In the genomic region with DNA sequence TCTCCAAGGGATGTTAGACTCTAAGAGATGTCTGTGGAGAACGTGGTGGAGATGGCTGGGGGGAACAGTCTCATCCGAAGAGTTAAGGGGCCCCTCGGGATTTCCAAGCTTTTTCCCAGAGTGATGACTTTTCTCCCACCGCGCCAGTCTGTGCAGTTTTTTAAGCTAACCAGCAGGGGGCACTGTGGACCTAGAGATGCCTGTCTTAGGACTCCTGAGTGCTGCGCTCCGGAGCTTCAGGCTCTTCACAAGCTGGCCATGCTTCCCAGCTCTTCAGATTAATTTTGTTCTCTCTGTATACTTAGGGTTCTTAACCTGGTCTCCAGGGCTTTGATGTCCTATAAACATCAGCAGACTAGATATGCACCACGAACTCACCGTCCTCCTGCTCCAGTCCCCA, we compare ENCODE assay signal across 8 mouse cellular contexts. TPM values are rescaled to one million over a fixed set of nuclear protein-coding genes. Genes with fewer than 3 reads are reported as not detected.
DNase-seq lines count a peak whose midpoint lies in the region; ATAC-seq and TF ChIP-seq lines count a peak whose summit lies in the region.

No protein-coding gene starts in this region.

- H3K4me3 ChIP-seq in embryonic facial prominence, embryonic 10.5 days: no peak overlapping the region
- H3K4me3 ChIP-seq in heart, adult 2 months: no peak overlapping the region
- H3K4me3 ChIP-seq in kidney, adult 2 months (ENCODE audit: insufficient read depth, low read depth, low read length): no peak overlapping the region
- no peak overlapping the region for H3K4me3 ChIP-seq in limb, embryonic 11.5 days (ENCODE audit: low read depth, low read length)
- H3K4me3 ChIP-seq in midbrain, postnatal 0 days (ENCODE audit: low read depth, low read length): no peak overlapping the region

- H3K27me3 ChIP-seq in embryonic facial prominence, embryonic 10.5 days (replicated peaks; ENCODE audit: low read depth, poor library complexity, severe bottlenecking): peaks cover 16% of the 10 kb centered on the region
- H3K27me3 ChIP-seq in heart, adult 2 months (ENCODE audit: control insufficient read depth, insufficient read depth, low read length): no peaks in the 10 kb centered on the region
- H3K27me3 ChIP-seq in kidney, adult 2 months (replicated peaks; ENCODE audit: control insufficient read depth, insufficient read depth, low read length): no peaks in the 10 kb centered on the region
- no peaks in the 10 kb centered on the region for H3K27me3 ChIP-seq in limb, embryonic 11.5 days (ENCODE audit: control insufficient read depth, insufficient read depth, low read length)
- H3K27me3 ChIP-seq in midbrain, postnatal 0 days (ENCODE audit: insufficient read depth, low read length): 0 out of 2 replicates have a peak, but pooled peaks cover 6% of the 10 kb centered on the region

- H3K79me2 ChIP-seq in heart, adult 2 months (replicated peaks; ENCODE audit: control insufficient read depth, insufficient read depth, low read length): no peaks in the 10 kb centered on the region

- TF ChIP-seq POLR2A in heart, adult 2 months (IDR thresholded peaks at IDR 0.05; ENCODE audit: insufficient read depth, low read depth, low read length): no peak
- no peak for TF ChIP-seq POLR2A in kidney, adult 2 months (IDR thresholded peaks at IDR 0.05; ENCODE audit: low read depth, low read length)

- peak; percentile 92 for DNase-seq in 416B (ENCODE audit: low read depth)
- DNase-seq in adrenal gland, postnatal 25 days: peak; percentile 80
- peak; percentile 86 for DNase-seq in embryonic facial prominence, embryonic 10.5 days (ENCODE audit: low spot score)
- DNase-seq in heart, adult 2 months: peak; percentile 75 to 82
- DNase-seq in kidney, adult 2 months: peak; percentile 75
- peak; percentile 93 for DNase-seq in limb, embryonic 11.5 days (ENCODE audit: low spot score)
- DNase-seq in midbrain, postnatal 0 days (ENCODE audit: low spot score): peak; percentile 94
- DNase-seq in spleen, postnatal 10 days (ENCODE audit: low spot score in 2 of 2): peak; percentile 62 to 81

- intact Hi-C loops in heart, adult 2 months (cut with DNase I): loop anchor here (2.0 kb wide), 4 partner anchors 80 to 242 kb away; no protein-coding TSS in a partner anchor

- no peak overlapping the region for H3K27ac ChIP-seq in embryonic facial prominence, embryonic 10.5 days (replicated peaks)
- H3K27ac ChIP-seq in heart, adult 2 months: no peak overlapping the region
- H3K27ac ChIP-seq in kidney, adult 2 months (ENCODE audit: insufficient read depth, low read depth, low read length): no peak overlapping the region
- no peak overlapping the region for H3K27ac ChIP-seq in limb, embryonic 11.5 days (replicated peaks; ENCODE audit: low read depth, low read length)
- no peak overlapping the region for H3K27ac ChIP-seq in midbrain, postnatal 0 days (ENCODE audit: low read depth, low read length)

- ATAC-seq in limb, embryonic 11.5 days (ENCODE audit: insufficient number of reproducible peaks, low FRiP score, low TSS enrichment, low read depth): no peak
- ATAC-seq in midbrain, postnatal 0 days (ENCODE audit: low FRiP score): peak; percentile 83

- H3K36me3 ChIP-seq in embryonic facial prominence, embryonic 10.5 days (replicated peaks): no peaks in the 10 kb centered on the region
- H3K36me3 ChIP-seq in heart, adult 2 months (ENCODE audit: control insufficient read depth, insufficient read depth, low read length): no peaks in the 10 kb centered on the region
- no peaks in the 10 kb centered on the region for H3K36me3 ChIP-seq in kidney, adult 2 months (ENCODE audit: control insufficient read depth, insufficient read depth, low read length)
- no peaks in the 10 kb centered on the region for H3K36me3 ChIP-seq in limb, embryonic 11.5 days (ENCODE audit: control insufficient read depth, insufficient read depth, low read length)
- no peaks in the 10 kb centered on the region for H3K36me3 ChIP-seq in midbrain, postnatal 0 days (ENCODE audit: insufficient read depth, low read length)

- no peak overlapping the region for H3K9ac ChIP-seq in heart, adult 2 months (ENCODE audit: low read depth, low read length)
- no peak overlapping the region for H3K9ac ChIP-seq in limb, embryonic 11.5 days (ENCODE audit: low read length)
- no peak overlapping the region for H3K9ac ChIP-seq in midbrain, postnatal 0 days (replicated peaks; ENCODE audit: low read length, poor library complexity, severe bottlenecking)

- H3K9me3 ChIP-seq in embryonic facial prominence, embryonic 10.5 days: no peaks in the 10 kb centered on the region
- H3K9me3 ChIP-seq in limb, embryonic 11.5 days (ENCODE audit: control insufficient read depth, low read length): no peaks in the 10 kb centered on the region
- no peaks in the 10 kb centered on the region for H3K9me3 ChIP-seq in midbrain, postnatal 0 days (ENCODE audit: low read length)

- no peak overlapping the region for H3K4me2 ChIP-seq in limb, embryonic 11.5 days (ENCODE audit: low read depth, severe bottlenecking)
- no peak overlapping the region for H3K4me2 ChIP-seq in midbrain, postnatal 0 days (ENCODE audit: low read depth, low read length, poor library complexity, severe bottlenecking)

- 13% methylated on average over 9 of the region's 9 CpGs for WGBS in embryonic facial prominence, embryonic 10.5 days
- 8% methylated on average over 9 of the region's 9 CpGs for WGBS in heart, adult 2 months
- 11% methylated on average over 9 of the region's 9 CpGs for WGBS in kidney, adult 2 months
- WGBS in limb, embryonic 11.5 days: 16% methylated on average over 9 of the region's 9 CpGs
- 6% methylated on average over 9 of the region's 9 CpGs for whole genome bisulfite sequencing in midbrain, postnatal 0 days

- peak; percentile 93; the same call in 1 of the 2 replicates for TF ChIP-seq EP300 in heart, adult 2 months (IDR thresholded peaks at IDR 0.05; ENCODE audit: insufficient read depth, low read depth, low read length)

- H3K4me1 ChIP-seq in embryonic facial prominence, embryonic 10.5 days: peaks cover 24% of the 10 kb centered on the region
- H3K4me1 ChIP-seq in heart, adult 2 months (ENCODE audit: control insufficient read depth, insufficient read depth, low read length): peaks cover 1% of the 10 kb centered on the region; the same call in 1 of the 2 replicates
- H3K4me1 ChIP-seq in kidney, adult 2 months (ENCODE audit: control insufficient read depth, insufficient read depth, low read length): peaks cover 5% of the 10 kb centered on the region
- peaks cover 7% of the 10 kb centered on the region; the same call in 1 of the 2 replicates for H3K4me1 ChIP-seq in limb, embryonic 11.5 days (ENCODE audit: control insufficient read depth, insufficient read depth, low read length)
- no peaks in the 10 kb centered on the region; the same call in 1 of the 2 replicates for H3K4me1 ChIP-seq in midbrain, postnatal 0 days (ENCODE audit: insufficient read depth, low read length)

- peak; percentile 93 for TF ChIP-seq CTCF in heart, adult 2 months (IDR thresholded peaks at IDR 0.05)
- peak; percentile 88 for TF ChIP-seq CTCF in kidney, adult 2 months (conservative IDR thresholded peaks at IDR 0.05; ENCODE audit: insufficient read depth, insufficient read length, low read depth, low read length)
- TF ChIP-seq CTCF in midbrain, postnatal 0 days (IDR thresholded peaks at IDR 0.05): peak; percentile 93

RNA-seq across cellular contexts. Expression of gene Plekhg6, which starts 38.2 kb away (rescaled TPM):
- total RNA-seq in adrenal gland, postnatal 25 days (2021): 0.30 and 0.38 TPM in 2 replicates
- 0.21 and 0.32 TPM in 2 replicates for polyA plus RNA-seq in embryonic facial prominence, embryonic 10.5 days (2016; fragmentation: Nextera tagmentation; extraction: Ambion mirVana)
- total RNA-seq in heart, adult 2 months (2021): under 1 TPM in 1 of 2 experiments, not detected in 1; 0.08 TPM
- 0.06 and 0.14 TPM in 2 replicates for polyA plus RNA-seq in heart, adult 2 months (2012; rRNA removed)
- 6.1 and 7.1 TPM in 2 replicates for polyA plus RNA-seq in kidney, adult 2 months (2012; rRNA removed)
- 0.13 and 0.27 TPM in 2 replicates for polyA plus RNA-seq in limb, embryonic 11.5 days (2014; fragmentation: Nextera tagmentation; extraction: Ambion mirVana)
- total RNA-seq in midbrain, postnatal 0 days (2014; rRNA removed): 0.22 and 0.24 TPM in 2 replicates
- 0.35 and 0.54 TPM in 2 replicates for polyA plus RNA-seq in midbrain, postnatal 0 days (2015; fragmentation: Nextera tagmentation; extraction: Ambion mirVana)
